In genomic region chr10:70119451-70119850, GRCm38 (mm10) we compare ENCODE assay signal across 9 mouse cellular contexts. TPM values are rescaled to one million over a fixed set of nuclear protein-coding genes. Genes with fewer than 3 reads are reported as not detected.
DNase-seq lines count a peak whose midpoint lies in the region; ATAC-seq and TF ChIP-seq lines count a peak whose summit lies in the region.
"Had no signal": no experiment of that assay in that cellular context is flagged by ENCODE, and none has a peak within 500 bp of the region (broad histone marks: within the 10 kb centered on the region; RNA-seq: fewer than 3 reads in every experiment).

No protein-coding gene starts in this region.

- WGBS in lung, embryonic 15.5 days: 20% methylated on average over 9 of the region's 9 CpGs
- WGBS in hindbrain, embryonic 15.5 days: 25% methylated on average over 9 of the region's 9 CpGs
- WGBS in neural tube, embryonic 13.5 days: 26% methylated on average over 9 of the region's 9 CpGs

- no peak for DNase-seq in gastrocnemius, adult 2 months
- DNase-seq in gastrocnemius, adult 18-20 months (ENCODE audit: low spot score): no peak
- DNase-seq in lung, postnatal 25 days (ENCODE audit: low spot score): no peak
- DNase-seq in layer of hippocampus, postnatal 14 days (ENCODE audit: low spot score in 2 of 2): no peak
- DNase-seq: kidney, postnatal 14 days had no signal

- no peaks in the 10 kb centered on the region for H3K9me3 ChIP-seq in lung, embryonic 15.5 days
- no peaks in the 10 kb centered on the region for H3K9me3 ChIP-seq in hindbrain, embryonic 15.5 days
- H3K9me3 ChIP-seq in neural tube, embryonic 13.5 days: no peaks in the 10 kb centered on the region

- no peak for ATAC-seq in lung, embryonic 15.5 days (ENCODE audit: borderline replicate concordance, extremely low read depth, low FRiP score, low TSS enrichment)
- no peak for ATAC-seq in hindbrain, embryonic 15.5 days (ENCODE audit: low FRiP score, low read depth)
- ATAC-seq in neural tube, embryonic 13.5 days (ENCODE audit: low read depth): no peak
- ATAC-seq in CD4-positive, CD25-positive, alpha-beta regulatory T cell, adult 4 months: no peak

- H3K27ac ChIP-seq in gastrocnemius, adult 2 months: peak overlapping the region; percentile 72
- H3K27ac ChIP-seq in lung, embryonic 15.5 days: peak overlapping the region; percentile 19; the same call in 1 of the 2 replicates
- peak overlapping the region; percentile 30; the same call in 1 of the 2 replicates for H3K27ac ChIP-seq in hindbrain, embryonic 15.5 days (replicated peaks)
- H3K27ac ChIP-seq in neural tube, embryonic 13.5 days (replicated peaks): peak overlapping the region; percentile 75

- no peaks in the 10 kb centered on the region for H3K27me3 ChIP-seq in lung, embryonic 15.5 days
- no peaks in the 10 kb centered on the region for H3K27me3 ChIP-seq in hindbrain, embryonic 15.5 days
- H3K27me3 ChIP-seq in neural tube, embryonic 13.5 days: no peaks in the 10 kb centered on the region

- H3K9ac ChIP-seq in lung, embryonic 15.5 days: no peak overlapping the region
- no peak overlapping the region for H3K9ac ChIP-seq in hindbrain, embryonic 15.5 days
- H3K9ac ChIP-seq in neural tube, embryonic 13.5 days: peak overlapping the region; percentile 56

- H3K4me2 ChIP-seq in lung, embryonic 15.5 days: no peak overlapping the region
- peak overlapping the region; percentile 15; the same call in 1 of the 2 replicates for H3K4me2 ChIP-seq in hindbrain, embryonic 15.5 days
- peak overlapping the region; percentile 25 for H3K4me2 ChIP-seq in neural tube, embryonic 13.5 days

- intact Hi-C loops in gastrocnemius, adult 2 months (cut with DNase I): no loop called here

- H3K4me3 ChIP-seq in gastrocnemius, adult 2 months: no peak overlapping the region
- H3K4me3 ChIP-seq in lung, embryonic 15.5 days: no peak overlapping the region
- no peak overlapping the region for H3K4me3 ChIP-seq in hindbrain, embryonic 15.5 days
- H3K4me3 ChIP-seq in neural tube, embryonic 13.5 days: no peak overlapping the region

- no peaks in the 10 kb centered on the region for H3K36me3 ChIP-seq in lung, embryonic 15.5 days
- H3K36me3 ChIP-seq in hindbrain, embryonic 15.5 days: no peaks in the 10 kb centered on the region
- no peaks in the 10 kb centered on the region for H3K36me3 ChIP-seq in neural tube, embryonic 13.5 days

- H3K4me1 ChIP-seq in lung, embryonic 15.5 days: peaks cover 28% of the 10 kb centered on the region
- H3K4me1 ChIP-seq in hindbrain, embryonic 15.5 days (replicated peaks): peaks cover 38% of the 10 kb centered on the region
- peaks cover 45% of the 10 kb centered on the region for H3K4me1 ChIP-seq in neural tube, embryonic 13.5 days (replicated peaks)

- TF ChIP-seq CTCF in gastrocnemius, adult 2 months (IDR thresholded peaks at IDR 0.05): no peak

RNA-seq across cellular contexts. Expression of gene Ccdc6, which starts 22.5 kb away (rescaled TPM):
- 100 to 1,000 TPM in 1 of 2 experiments, 10 to 100 TPM in 1; 94.2 to 115 TPM for total RNA-seq in gastrocnemius, adult 2 months (2021)
- 100 to 1,000 TPM in 1 of 2 experiments, 10 to 100 TPM in 1; 87.0 to 114 TPM for total RNA-seq in gastrocnemius, adult 18-20 months (2021)
- polyA plus RNA-seq in lung, embryonic 15.5 days (2015; fragmentation: Nextera tagmentation; extraction: Ambion mirVana): 14.3 and 15.0 TPM in 2 replicates
- 21.4 and 23.0 TPM in 2 replicates for polyA plus RNA-seq in hindbrain, embryonic 15.5 days (2015; fragmentation: Nextera tagmentation; extraction: Ambion mirVana)
- 20.6 and 22.3 TPM in 2 replicates for polyA plus RNA-seq in neural tube, embryonic 13.5 days (2015; fragmentation: Nextera tagmentation; extraction: Ambion mirVana)
- polyA plus RNA-seq in CD4-positive, CD25-positive, alpha-beta regulatory T cell, adult 4 months (2017; shearing (Covaris generic)): 10 to 100 TPM; 28.7 to 30.9 TPM
- 10 to 100 TPM; 65.7 to 66.3 TPM for total RNA-seq in layer of hippocampus, postnatal 14 days (2021)

Comparison
In these comparisons a context has a peak if more than half of its experiments do, and no peak if none do; other contexts are left out.
1. H3K27ac ChIP-seq: peak in every context shown above with its lines; median percentile 75 in neural tube, embryonic 13.5 days; 72 in gastrocnemius, adult 2 months; 30 in hindbrain, embryonic 15.5 days; 19 in lung, embryonic 15.5 days.